Mouse (Mus musculus) cerebellum, adult 8-10 months (tissue): ENCODE data around the gene Tctex1d4.

Experiments used
- DNase-seq: peaks from one replicate; pipeline ENCODE4 v3.0.0; 2022

Tctex1d4 gene

GRCm38 (mm10) chr4:117143023-117143422, 16.4 kb downstream of the Tctex1d4 start:
- no peak for DNase-seq

GRCm38 (mm10) chr4:117145248-117145647, 18.7 kb downstream of the Tctex1d4 start:
- DNase-seq = no peak

GRCm38 (mm10) chr4:117146176-117146575, 19.6 kb downstream of the Tctex1d4 start:
- DNase-seq = peak; percentile 82

GRCm38 (mm10) chr4:117148047-117148713, 21.6 kb downstream of the Tctex1d4 start:
- DNase-seq = no peak

GRCm38 (mm10) chr4:117148815-117149214, 22.2 kb downstream of the Tctex1d4 start:
- DNase-seq = no peak

- no peak for DNase-seq
Observed at GRCm38 (mm10) chr4:117149291-117150211, 23.0 kb downstream of the Tctex1d4 start.

- DNase-seq = no peak
Observed at GRCm38 (mm10) chr4:117150212-117150733, 23.7 kb downstream of the Tctex1d4 start.

GRCm38 (mm10) chr4:117151416-117151815, 24.8 kb downstream of the Tctex1d4 start:
- no peak for DNase-seq

- DNase-seq = no peak
Observed at GRCm38 (mm10) chr4:117152714-117153113, 26.1 kb downstream of the Tctex1d4 start.

- no peak for DNase-seq
Observed at GRCm38 (mm10) chr4:117155020-117155791, 28.6 kb downstream of the Tctex1d4 start.

- DNase-seq = peak; percentile 81
Observed at GRCm38 (mm10) chr4:117155792-117156355, 29.3 kb downstream of the Tctex1d4 start, which contains the start of gene Rps8. Gene Rps8, minus strand, starts transcription at chr4:117156243.

GRCm38 (mm10) chr4:117156372-117156771, 29.8 kb downstream of the Tctex1d4 start:
- DNase-seq = no peak

GRCm38 (mm10) chr4:117159666-117160065, 33.1 kb downstream of the Tctex1d4 start:
- DNase-seq = no peak

GRCm38 (mm10) chr4:117161183-117161582, 34.6 kb downstream of the Tctex1d4 start:
- DNase-seq = no peak

- no peak for DNase-seq
Observed at GRCm38 (mm10) chr4:117169936-117170335, 43.3 kb downstream of the Tctex1d4 start.
